Mouse (Mus musculus): ENCODE data around the gene Twsg1. TPM values are rescaled to one million over a fixed set of nuclear protein-coding genes. Genes with fewer than 3 reads are reported as not detected.

The Twsg1 gene
- polyA plus RNA-seq, 1 experiment from 2014 or later = 96.2 TPM

- WGBS = 92% methylated on average over 8 of the region's 8 CpGs
- no peak for DNase-seq (ENCODE audit: low spot score)
- Histone ChIP-seq H3K4me3 (ENCODE audit: low read depth, low read length) (no peak overlapping the region), H3K27ac (ENCODE audit: low read depth, low read length) (no peak overlapping the region), H3K27me3 (ENCODE audit: control insufficient read depth, insufficient read depth, low read length) (no peaks in the 10 kb centered on the region), H3K36me3 (ENCODE audit: control insufficient read depth, insufficient read depth, low read length) (no peaks in the 10 kb centered on the region), H3K4me2 (ENCODE audit: low read depth) (no peak overlapping the region), H3K9me3 (ENCODE audit: control insufficient read depth, low read length) (no peaks in the 10 kb centered on the region), H3K9ac (ENCODE audit: low read length) (no peak overlapping the region), H3K4me1 (ENCODE audit: control insufficient read depth, insufficient read depth, low read length) (no peaks in the 10 kb centered on the region)
- ATAC-seq (ENCODE audit: insufficient read depth, low FRiP score, low TSS enrichment) = no peak
Observed at GRCm38 (mm10) chr17:65957782-65958325, 6.8 kb upstream of the Twsg1 start.

- Histone ChIP-seq H3K36me3 (ENCODE audit: control insufficient read depth, insufficient read depth, low read length) (no peaks in the 10 kb centered on the region), H3K4me1 (ENCODE audit: control insufficient read depth, insufficient read depth, low read length) (no peaks in the 10 kb centered on the region), H3K27ac (ENCODE audit: low read depth, low read length) (no peak overlapping the region), H3K27me3 (ENCODE audit: control insufficient read depth, insufficient read depth, low read length) (no peaks in the 10 kb centered on the region), H3K4me2 (ENCODE audit: low read depth) (no peak overlapping the region), H3K4me3 (ENCODE audit: low read depth, low read length) (no peak overlapping the region), H3K9ac (ENCODE audit: low read length) (no peak overlapping the region), H3K9me3 (ENCODE audit: control insufficient read depth, low read length) (no peaks in the 10 kb centered on the region)
- no peak for DNase-seq (ENCODE audit: low spot score)
- ATAC-seq (ENCODE audit: insufficient read depth, low FRiP score, low TSS enrichment) = no peak
- 86% methylated on average over 14 of the region's 14 CpGs for WGBS
Observed at GRCm38 (mm10) chr17:65956993-65957781, 6.2 kb upstream of the Twsg1 start.

DNA sequence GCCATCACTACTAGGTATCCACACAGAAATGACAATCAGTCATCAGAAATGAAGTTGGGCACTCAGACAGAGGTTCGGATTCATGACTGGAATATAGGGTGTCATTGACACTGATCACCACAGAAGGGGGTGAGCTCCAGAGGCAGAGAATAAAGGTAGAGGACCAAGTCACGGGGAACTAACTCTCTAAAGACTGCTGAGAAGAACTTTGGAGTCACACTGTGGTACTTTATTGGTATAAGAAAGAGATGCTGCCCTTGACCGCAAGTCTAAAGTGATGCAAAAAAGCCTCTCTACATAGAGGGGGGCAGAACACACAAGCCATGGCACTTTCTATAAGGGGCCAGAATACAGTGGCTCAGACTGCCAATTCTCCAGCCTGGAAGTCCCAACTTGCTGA is 5.1 kb upstream of the Twsg1 start:
- no peaks in the 10 kb centered on the region for H3K27me3 ChIP-seq (ENCODE audit: control insufficient read depth, insufficient read depth, low read length)
- no peaks in the 10 kb centered on the region for H3K9me3 ChIP-seq (ENCODE audit: control insufficient read depth, low read length)
- no peak overlapping the region for H3K4me2 ChIP-seq (ENCODE audit: low read depth)
- ATAC-seq (ENCODE audit: insufficient read depth, low FRiP score, low TSS enrichment) (no peak), DNase-seq (ENCODE audit: low spot score) (no peak)
- no peak overlapping the region for H3K27ac ChIP-seq (ENCODE audit: low read depth, low read length)
- no peak overlapping the region for H3K4me3 ChIP-seq (ENCODE audit: low read depth, low read length)
- no peak overlapping the region for H3K9ac ChIP-seq (ENCODE audit: low read length)
- no peaks in the 10 kb centered on the region for H3K4me1 ChIP-seq (ENCODE audit: control insufficient read depth, insufficient read depth, low read length)
- WGBS = 74% methylated on average over 3 of the region's 3 CpGs
- H3K36me3 ChIP-seq (ENCODE audit: control insufficient read depth, insufficient read depth, low read length) = no peaks in the 10 kb centered on the region

- WGBS = 60% methylated on average over 4 of the region's 4 CpGs
- H3K4me2 ChIP-seq (ENCODE audit: low read depth) = no peak overlapping the region
Observed at GRCm38 (mm10) chr17:65953959-65954358, 2.9 kb upstream of the Twsg1 start.

GRCm38 (mm10) chr17:65952083-65952482 is 1.1 kb upstream of the Twsg1 start:
- H3K9ac ChIP-seq (ENCODE audit: low read length) = no peak overlapping the region
- H3K36me3 ChIP-seq (ENCODE audit: control insufficient read depth, insufficient read depth, low read length) = 0 out of 2 replicates have a peak, but pooled peaks cover 2% of the 10 kb centered on the region
- H3K4me3 ChIP-seq (ENCODE audit: low read depth, low read length) = no peak overlapping the region
- no peaks in the 10 kb centered on the region for H3K9me3 ChIP-seq (ENCODE audit: control insufficient read depth, low read length)
- no peaks in the 10 kb centered on the region for H3K27me3 ChIP-seq (ENCODE audit: control insufficient read depth, insufficient read depth, low read length)
- no peak for ATAC-seq (ENCODE audit: insufficient read depth, low FRiP score, low TSS enrichment)
- WGBS = 89% methylated on average over 5 of the region's 5 CpGs
- no peak overlapping the region for H3K27ac ChIP-seq (ENCODE audit: low read depth, low read length)
- H3K4me2 ChIP-seq (ENCODE audit: low read depth) = no peak overlapping the region
- no peaks in the 10 kb centered on the region; the same call in 1 of the 2 replicates for H3K4me1 ChIP-seq (ENCODE audit: control insufficient read depth, insufficient read depth, low read length)
- DNase-seq (ENCODE audit: low spot score) = no peak

More at GRCm38 (mm10) chr17:65953959-65954358, 2.9 kb upstream of the Twsg1 start:
- Histone ChIP-seq H3K9ac (ENCODE audit: low read length) (no peak overlapping the region), H3K27ac (ENCODE audit: low read depth, low read length) (no peak overlapping the region), H3K4me3 (ENCODE audit: low read depth, low read length) (no peak overlapping the region), H3K4me1 (ENCODE audit: control insufficient read depth, insufficient read depth, low read length) (no peaks in the 10 kb centered on the region; the same call in 1 of the 2 replicates), H3K36me3 (ENCODE audit: control insufficient read depth, insufficient read depth, low read length) (no peaks in the 10 kb centered on the region), H3K9me3 (ENCODE audit: control insufficient read depth, low read length) (no peaks in the 10 kb centered on the region), H3K27me3 (ENCODE audit: control insufficient read depth, insufficient read depth, low read length) (no peaks in the 10 kb centered on the region)
- ATAC-seq (ENCODE audit: insufficient read depth, low FRiP score, low TSS enrichment) (no peak), DNase-seq (ENCODE audit: low spot score) (no peak)

DNA sequence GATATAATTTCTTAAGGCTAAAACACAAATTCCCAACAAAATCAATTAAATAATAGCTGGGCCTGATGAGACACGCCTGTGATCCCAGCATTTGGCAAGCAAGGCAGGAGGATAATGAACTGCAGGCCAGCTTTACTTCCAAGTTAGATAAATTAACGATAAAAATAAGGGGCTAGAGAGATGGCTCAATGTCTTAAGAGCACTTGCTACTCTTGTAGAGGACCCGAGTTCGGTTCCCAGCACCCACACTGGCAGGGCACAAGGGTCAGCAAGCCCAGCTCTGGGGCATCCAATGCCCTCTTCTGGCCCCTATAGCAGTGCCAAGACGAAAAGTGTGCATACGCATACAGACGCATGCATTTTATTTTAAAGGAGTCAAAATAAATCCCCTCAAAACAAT is 843 bp downstream of the Twsg1 start:
- Histone ChIP-seq H3K9ac (ENCODE audit: low read length) (peak overlapping the region; percentile 97), H3K4me2 (ENCODE audit: low read depth) (peak overlapping the region; percentile 62), H3K9me3 (ENCODE audit: control insufficient read depth, low read length) (no peaks in the 10 kb centered on the region), H3K27me3 (ENCODE audit: control insufficient read depth, insufficient read depth, low read length) (no peaks in the 10 kb centered on the region), H3K27ac (ENCODE audit: low read depth, low read length) (no peak overlapping the region), H3K36me3 (ENCODE audit: control insufficient read depth, insufficient read depth, low read length) (peaks cover 4% of the 10 kb centered on the region; the same call in 1 of the 2 replicates), H3K4me1 (ENCODE audit: control insufficient read depth, insufficient read depth, low read length) (no peaks in the 10 kb centered on the region; the same call in 1 of the 2 replicates), H3K4me3 (ENCODE audit: low read depth, low read length) (peak overlapping the region; percentile 86)
- 46% methylated on average over 7 of the region's 7 CpGs for WGBS
- DNase-seq (ENCODE audit: low spot score) (no peak), ATAC-seq (ENCODE audit: insufficient read depth, low FRiP score, low TSS enrichment) (peak; percentile 25; the same call in 1 of the 2 replicates)

- ATAC-seq (ENCODE audit: insufficient read depth, low FRiP score, low TSS enrichment) = no peak
- no peak overlapping the region for H3K27ac ChIP-seq (ENCODE audit: low read depth, low read length)
- H3K9me3 ChIP-seq (ENCODE audit: control insufficient read depth, low read length) = no peaks in the 10 kb centered on the region
- no peaks in the 10 kb centered on the region; the same call in 1 of the 2 replicates for H3K4me1 ChIP-seq (ENCODE audit: control insufficient read depth, insufficient read depth, low read length)
- H3K4me3 ChIP-seq (ENCODE audit: low read depth, low read length) = no peak overlapping the region
- H3K9ac ChIP-seq (ENCODE audit: low read length) = no peak overlapping the region
- H3K36me3 ChIP-seq (ENCODE audit: control insufficient read depth, insufficient read depth, low read length) = peaks cover 4% of the 10 kb centered on the region; the same call in 1 of the 2 replicates
- DNase-seq (ENCODE audit: low spot score) = no peak
- H3K4me2 ChIP-seq (ENCODE audit: low read depth) = no peak overlapping the region
- H3K27me3 ChIP-seq (ENCODE audit: control insufficient read depth, insufficient read depth, low read length) = no peaks in the 10 kb centered on the region
- 94% methylated on average over 8 of the region's 8 CpGs for WGBS
Observed at GRCm38 (mm10) chr17:65947307-65947706, 3.7 kb downstream of the Twsg1 start.

- Histone ChIP-seq H3K4me1 (ENCODE audit: control insufficient read depth, insufficient read depth, low read length) (no peaks in the 10 kb centered on the region; the same call in 1 of the 2 replicates), H3K9me3 (ENCODE audit: control insufficient read depth, low read length) (no peaks in the 10 kb centered on the region), H3K9ac (ENCODE audit: low read length) (no peak overlapping the region), H3K36me3 (ENCODE audit: control insufficient read depth, insufficient read depth, low read length) (peaks cover 4% of the 10 kb centered on the region; the same call in 1 of the 2 replicates), H3K27me3 (ENCODE audit: control insufficient read depth, insufficient read depth, low read length) (no peaks in the 10 kb centered on the region), H3K4me2 (ENCODE audit: low read depth) (no peak overlapping the region), H3K27ac (ENCODE audit: low read depth, low read length) (no peak overlapping the region), H3K4me3 (ENCODE audit: low read depth, low read length) (no peak overlapping the region)
- 90% methylated on average over 2 of the region's 2 CpGs for WGBS
- DNase-seq (ENCODE audit: low spot score) = no peak
- no peak for ATAC-seq (ENCODE audit: insufficient read depth, low FRiP score, low TSS enrichment)
Observed at GRCm38 (mm10) chr17:65945420-65945819, 5.6 kb downstream of the Twsg1 start.

Measured in neural tube, embryonic 11.5 days (tissue).